Mouse (Mus musculus): ENCODE results near the gene Agtpbp1. TPM values are rescaled to one million over a fixed set of nuclear protein-coding genes. Genes with fewer than 3 reads are reported as not detected.

Gene Agtpbp1
- total and polyA plus RNA-seq, 3 experiments, result 24.2 to 117 (median 33.7) TPM

DNA sequence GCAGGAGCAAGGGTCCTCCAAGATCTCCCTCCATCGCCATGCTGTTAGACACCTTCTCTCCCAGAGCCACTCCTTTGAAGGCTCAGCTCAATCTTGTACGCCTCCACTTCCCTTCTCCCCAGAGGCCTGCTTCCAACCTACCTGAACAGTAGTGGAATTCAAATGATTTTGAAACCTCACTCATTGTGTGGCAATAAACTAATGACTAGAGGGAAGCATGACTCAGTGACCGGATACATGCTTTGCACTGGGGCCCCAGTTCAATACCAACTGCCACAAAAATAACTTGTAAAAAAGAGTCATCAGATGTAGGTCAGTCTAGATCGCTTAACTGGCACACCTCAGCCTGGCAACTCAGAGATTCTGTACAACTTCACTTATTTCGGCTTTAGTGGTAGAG, 26.3 kb downstream of the Agtpbp1 start:
- no peaks in the 10 kb centered on the region for H3K27me3 ChIP-seq (ENCODE audit: control insufficient read depth in 1 of 2, insufficient read depth in 2 of 2, low read length in 2 of 2)
- H3K4me3 ChIP-seq (ENCODE audit: control insufficient read depth in 1 of 2, insufficient read depth in 1 of 2, low read depth in 2 of 2, low read length in 2 of 2), result no peak overlapping the region
- peaks cover 3 to 17% of the 10 kb centered on the region in 2 experiments for H3K4me1 ChIP-seq (ENCODE audit: control insufficient read depth in 1 of 2, insufficient read depth in 2 of 2, low read length in 2 of 2)
- no peak overlapping the region for H3K9ac ChIP-seq (ENCODE audit: control insufficient read depth, low read depth, low read length, poor library complexity, severe bottlenecking)
- peaks cover 0 to 11% of the 10 kb centered on the region in 2 experiments; a peak in 2 of 4 replicates for H3K36me3 ChIP-seq (ENCODE audit: control insufficient read depth in 1 of 2, insufficient read depth in 2 of 2, low read length in 2 of 2)
- H3K79me2 ChIP-seq (ENCODE audit: control insufficient read depth, insufficient read depth, low read length, poor library complexity), result peaks cover 30% of the 10 kb centered on the region
- no peak for TF ChIP-seq JUND (IDR thresholded peaks at IDR 0.05; ENCODE audit: low read depth, low read length)
- H3K27ac ChIP-seq (ENCODE audit: control insufficient read depth, low read depth, low read length), result no peak overlapping the region
- no peak for DNase-seq (ENCODE audit: low read depth, low spot score)
- H3K9me3 ChIP-seq (replicated peaks; ENCODE audit: insufficient read depth, low read length), result no peaks in the 10 kb centered on the region

DNA sequence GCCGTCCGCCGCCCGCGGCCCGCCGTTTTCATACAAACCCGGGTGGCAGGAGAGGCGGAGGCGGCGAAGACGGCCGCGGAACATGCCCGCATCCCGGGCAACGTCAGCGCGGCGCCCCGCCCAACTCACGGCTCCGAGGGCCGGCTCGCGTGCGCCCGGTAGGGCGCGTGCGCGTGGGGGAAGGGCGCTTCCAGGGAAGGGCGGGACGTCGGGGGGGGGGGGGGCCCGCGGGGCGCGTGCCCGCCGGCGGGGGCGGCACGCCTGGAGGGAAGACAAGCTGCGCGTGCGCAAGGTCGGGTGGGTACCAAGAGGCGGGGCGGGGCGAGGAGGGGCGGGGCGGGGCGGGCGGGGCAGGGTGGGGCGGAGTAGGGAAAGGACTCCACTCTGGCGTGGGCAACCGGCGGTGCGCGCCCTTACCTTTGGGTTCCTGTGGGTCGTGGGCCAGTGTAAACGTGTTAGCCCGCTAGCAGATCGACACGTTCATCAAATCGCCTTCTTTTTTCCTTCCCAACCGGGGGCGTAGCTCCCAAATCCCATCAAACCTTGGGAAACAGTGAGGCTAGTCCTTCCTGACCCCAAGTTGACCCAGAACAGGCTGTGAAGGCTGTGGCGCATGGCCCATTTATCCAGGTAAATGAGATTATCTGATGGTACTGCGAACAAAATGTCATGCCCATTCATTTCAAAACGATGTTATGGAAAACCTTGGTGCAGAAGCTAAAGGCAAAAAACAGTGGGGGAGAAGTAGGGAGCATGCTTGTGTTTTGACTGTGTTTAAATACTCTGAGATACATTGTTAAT, 27.6 kb downstream of the Agtpbp1 start:
- Histone ChIP-seq H3K9me3 (replicated peaks; ENCODE audit: insufficient read depth, low read length) (no peaks in the 10 kb centered on the region), H3K79me2 (ENCODE audit: control insufficient read depth, insufficient read depth, low read length, poor library complexity) (peaks cover 40% of the 10 kb centered on the region), H3K27me3 (ENCODE audit: control insufficient read depth in 1 of 2, insufficient read depth in 2 of 2, low read length in 2 of 2) (no peaks in the 10 kb centered on the region), H3K4me3 (ENCODE audit: control insufficient read depth in 1 of 2, insufficient read depth in 1 of 2, low read depth in 2 of 2, low read length in 2 of 2) (peak overlapping the region; percentile 80 to 99), H3K9ac (ENCODE audit: control insufficient read depth, low read depth, low read length, poor library complexity, severe bottlenecking) (peak overlapping the region; percentile 69), H3K27ac (ENCODE audit: control insufficient read depth, low read depth, low read length) (peak overlapping the region; percentile 18; the same call in 1 of the 2 replicates), H3K36me3 (ENCODE audit: control insufficient read depth in 1 of 2, insufficient read depth in 2 of 2, low read length in 2 of 2) (peaks cover 0 to 18% of the 10 kb centered on the region in 2 experiments; a peak in 2 of 4 replicates), H3K4me1 (ENCODE audit: control insufficient read depth in 1 of 2, insufficient read depth in 2 of 2, low read length in 2 of 2) (peaks cover 3 to 19% of the 10 kb centered on the region in 2 experiments)
- peak; percentile 89 for DNase-seq (ENCODE audit: low read depth, low spot score)
- TF ChIP-seq SIN3A (IDR thresholded peaks at IDR 0.05; ENCODE audit: low read length) (peak; percentile 44), MXI1 (IDR thresholded peaks at IDR 0.05; ENCODE audit: low read depth, low read length) (no peak; the same call in none of the 2 replicates), NRF1 (IDR thresholded peaks at IDR 0.05; ENCODE audit: insufficient read depth, low read depth, low read length, poor library complexity, severe bottlenecking) (peak; percentile 75), MAFK (IDR thresholded peaks at IDR 0.05; ENCODE audit: borderline replicate concordance, low read depth, low read length) (no peak), MYC (IDR thresholded peaks at IDR 0.05; ENCODE audit: low read depth, low read length) (no peak), ZKSCAN1 (IDR thresholded peaks at IDR 0.05; ENCODE audit: low read depth, low read length) (no peak), TCF12 (IDR thresholded peaks at IDR 0.05; ENCODE audit: low read depth, low read length) (peak; percentile 29; the same call in 1 of the 2 replicates), EP300 (IDR thresholded peaks at IDR 0.05; ENCODE audit: low read depth in 1 of 2, low read length in 2 of 2) (peak in 1 of 2 experiments; percentile 38; a peak in 2 of 4 replicates), ETS1 (IDR thresholded peaks at IDR 0.05; ENCODE audit: low read depth, low read length) (peak; percentile 12; the same call in 1 of the 2 replicates), POLR2A (IDR thresholded peaks at IDR 0.05; ENCODE audit: control insufficient read depth in 1 of 2, insufficient read depth in 1 of 2, low read depth in 1 of 2, low read length in 2 of 2, poor library complexity in 1 of 2) (peak; percentile 58 to 73; a peak in 3 of 4 replicates), MAZ (IDR thresholded peaks at IDR 0.05; ENCODE audit: low read depth, low read length) (peak; percentile 86), MEF2A (IDR thresholded peaks at IDR 0.05; ENCODE audit: extremely low read depth, insufficient replicate concordance, low read depth, low read length, poor library complexity, severe bottlenecking) (no peak), JUND (IDR thresholded peaks at IDR 0.05; ENCODE audit: low read depth, low read length) (no peak), E2F4 (IDR thresholded peaks at IDR 0.05; ENCODE audit: borderline replicate concordance, low read depth, low read length) (no peak), SMC3 (IDR thresholded peaks at IDR 0.05; ENCODE audit: low read depth, low read length) (no peak), RCOR1 (IDR thresholded peaks at IDR 0.05; ENCODE audit: low read depth, low read length) (no peak), USF1 (IDR thresholded peaks at IDR 0.05; ENCODE audit: low read depth, low read length) (0 out of 2 replicates have a peak, but pooled peaks have one; percentile 14), HCFC1 (IDR thresholded peaks at IDR 0.05; ENCODE audit: low read depth, low read length) (peak; percentile 65), ZNF384 (IDR thresholded peaks at IDR 0.05; ENCODE audit: low read depth, low read length) (no peak), CHD2 (IDR thresholded peaks at IDR 0.05; ENCODE audit: low read length) (no peak), CHD1 (IDR thresholded peaks at IDR 0.05; ENCODE audit: low read depth, low read length) (no peak), MYB (IDR thresholded peaks at IDR 0.05; ENCODE audit: low read depth, low read length) (no peak), NELFE (IDR thresholded peaks at IDR 0.05; ENCODE audit: low read depth, low read length) (peak; percentile 78), TAL1 (IDR thresholded peaks at IDR 0.05; ENCODE audit: low read length) (no peak), ZC3H11A (IDR thresholded peaks at IDR 0.05; ENCODE audit: low read depth, low read length) (no peak), GATA1 (IDR thresholded peaks at IDR 0.05; ENCODE audit: low read depth, low read length) (no peak), BHLHE40 (IDR thresholded peaks at IDR 0.05; ENCODE audit: borderline replicate concordance, low read depth, low read length) (peak; percentile 72), MAX (IDR thresholded peaks at IDR 0.05; ENCODE audit: low read length) (peak; percentile 37; the same call in 1 of the 2 replicates), RAD21 (IDR thresholded peaks at IDR 0.05; ENCODE audit: low read depth, low read length) (no peak), KAT2A (conservative IDR thresholded peaks at IDR 0.05; ENCODE audit: low read depth, low read length) (no peak)
